Mouse (Mus musculus): ENCODE measurements around the gene Lrrc51.

The Lrrc51 gene

GRCm38 (mm10) chr7:101933751-101934240 is at the start of gene Lrrc51, which contains the start of gene Numa1:
Gene Lrrc51, minus strand, starts transcription at chr7:101933895.
Gene Numa1, plus strand, starts transcription at chr7:101934111.
- in situ Hi-C loops (cut with MboI; ENCODE audit: unreplicated experiment in 2 of 2) = loop anchor here (5.0 kb wide), 2 partner anchors 34 to 36 kb away; no protein-coding TSS in a partner anchor

- in situ Hi-C loops (cut with MboI; ENCODE audit: unreplicated experiment in 2 of 2) = no loop called here
Observed at GRCm38 (mm10) chr7:101982735-101983134, 49.0 kb upstream of the Lrrc51 start.

DNA sequence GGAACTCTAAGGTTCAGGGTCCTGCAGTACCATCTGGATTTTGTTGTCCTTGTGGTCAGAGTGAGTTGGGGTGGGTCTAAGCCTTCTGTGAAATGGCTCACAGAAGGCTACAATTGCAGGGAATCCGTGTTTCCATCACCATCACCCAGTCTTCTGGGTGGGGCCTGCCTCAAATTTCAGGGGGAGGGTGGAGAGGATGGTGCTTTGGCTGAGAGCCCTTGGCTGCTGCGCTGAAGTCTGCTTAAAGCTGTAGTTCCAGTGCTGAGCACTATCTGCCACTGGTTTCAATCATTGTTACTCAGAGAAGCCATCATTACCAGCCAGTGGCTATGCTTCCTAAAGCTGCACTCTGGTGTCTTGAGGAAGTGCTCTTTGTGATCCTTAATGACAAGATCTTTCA is 40.8 kb upstream of the Lrrc51 start:
- in situ Hi-C loops (cut with MboI; ENCODE audit: unreplicated experiment in 2 of 2) = loop anchor here in 1 of 2 experiments (10.0 kb wide), 1 partner anchor 50 kb away; no protein-coding TSS in a partner anchor

- in situ Hi-C loops (cut with MboI; ENCODE audit: unreplicated experiment in 2 of 2) = loop anchor here in 1 of 2 experiments (10.0 kb wide), 1 partner anchor 49 kb away; no protein-coding TSS in a partner anchor
Observed at GRCm38 (mm10) chr7:101973730-101974129, 40.0 kb upstream of the Lrrc51 start.

GRCm38 (mm10) chr7:101971721-101972120 is 38.0 kb upstream of the Lrrc51 start:
- in situ Hi-C loops (cut with MboI; ENCODE audit: unreplicated experiment in 2 of 2) = loop anchor here in 1 of 2 experiments (10.0 kb wide), 1 partner anchor 47 kb away; no protein-coding TSS in a partner anchor

DNA sequence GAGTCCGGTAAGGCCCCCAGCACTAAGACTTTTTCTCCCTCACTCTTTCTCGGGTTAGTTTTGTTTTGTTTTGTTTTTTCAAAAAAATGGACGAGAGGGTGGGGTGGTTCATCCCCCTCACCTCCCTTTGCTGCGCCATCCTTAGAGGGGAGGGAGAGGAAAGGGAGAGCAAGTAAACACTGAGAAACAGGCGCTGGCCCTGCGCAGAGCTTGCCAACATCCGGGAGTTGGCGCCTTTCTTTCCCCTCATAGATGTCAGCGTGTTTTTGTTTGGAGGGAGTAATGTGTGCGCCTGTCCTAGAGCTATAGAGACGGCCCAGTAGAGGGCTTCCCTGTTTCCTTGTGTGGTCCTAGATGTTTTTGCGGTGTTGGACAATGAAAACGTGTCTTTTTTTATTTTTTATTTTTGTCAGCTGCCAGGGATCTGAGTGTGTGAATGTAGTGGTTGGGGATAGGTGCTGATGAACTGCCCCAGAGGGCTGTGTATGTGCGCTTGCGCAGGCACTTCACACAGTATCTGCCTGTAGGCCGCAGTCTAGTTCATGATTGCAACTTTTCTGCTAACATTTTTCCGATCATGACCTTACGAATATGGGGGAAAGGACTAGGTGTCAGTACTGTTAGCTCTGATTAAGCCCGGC is 37.2 kb upstream of the Lrrc51 start:
- in situ Hi-C loops (cut with MboI; ENCODE audit: unreplicated experiment in 2 of 2) = loop anchor here in 1 of 2 experiments (10.0 kb wide), 1 partner anchor 46 kb away; no protein-coding TSS in a partner anchor

DNA sequence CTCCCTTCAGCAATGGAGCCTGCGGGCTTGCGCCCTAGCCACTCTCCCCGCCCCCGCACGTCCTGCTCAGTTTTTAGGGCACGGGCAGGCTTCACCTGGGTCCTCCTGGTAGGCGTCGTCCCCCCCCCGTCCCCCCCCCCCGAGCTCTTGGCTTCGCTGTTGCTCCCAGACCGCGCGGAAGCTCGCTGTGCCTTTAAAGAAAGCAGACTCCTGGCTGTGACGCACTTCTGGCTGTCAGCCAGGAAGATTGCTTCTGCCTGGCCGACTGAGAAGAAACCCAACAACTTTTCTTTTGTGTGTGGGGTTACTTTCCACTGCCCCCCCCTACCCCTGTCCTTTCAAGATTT is 36.7 kb upstream of the Lrrc51 start:
- in situ Hi-C loops (cut with MboI; ENCODE audit: unreplicated experiment in 2 of 2) = loop anchor here in 1 of 2 experiments (10.0 kb wide), 1 partner anchor 46 kb away; no protein-coding TSS in a partner anchor

GRCm38 (mm10) chr7:101969694-101970428 is 36.2 kb upstream of the Lrrc51 start:
- in situ Hi-C loops (cut with MboI; ENCODE audit: unreplicated experiment in 2 of 2) = loop anchor here (5.0 to 10.0 kb wide), 2 partner anchors 38 to 45 kb away; partner anchors contain the start of genes Lrrc51 (in 1 of the 2) and Numa1 (in 1 of the 2)

DNA sequence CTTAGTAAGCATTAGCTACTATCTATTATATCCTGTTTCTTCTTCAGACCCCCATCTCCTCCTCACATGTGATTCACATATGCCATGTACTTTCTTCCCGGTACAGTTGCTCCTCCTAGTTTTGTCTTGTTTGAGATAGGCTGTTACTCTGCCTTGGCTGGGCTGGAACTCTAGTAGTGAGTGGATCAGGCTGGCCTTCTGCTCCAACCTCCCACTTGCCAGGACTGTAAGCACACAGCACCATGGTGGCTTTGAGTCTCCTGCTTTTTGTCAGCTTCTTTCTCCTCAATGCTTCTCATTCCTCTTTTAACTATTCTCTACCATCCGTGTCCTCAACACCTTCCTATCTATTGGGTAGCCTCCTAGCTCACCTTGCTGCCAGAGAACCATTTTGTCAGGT is 35.1 kb upstream of the Lrrc51 start:
- in situ Hi-C loops (cut with MboI; ENCODE audit: unreplicated experiment in 2 of 2) = loop anchor here in 1 of 2 experiments (5.0 kb wide), 1 partner anchor 36 kb away; the partner anchor contains the start of genes Lrrc51 and Numa1

DNA sequence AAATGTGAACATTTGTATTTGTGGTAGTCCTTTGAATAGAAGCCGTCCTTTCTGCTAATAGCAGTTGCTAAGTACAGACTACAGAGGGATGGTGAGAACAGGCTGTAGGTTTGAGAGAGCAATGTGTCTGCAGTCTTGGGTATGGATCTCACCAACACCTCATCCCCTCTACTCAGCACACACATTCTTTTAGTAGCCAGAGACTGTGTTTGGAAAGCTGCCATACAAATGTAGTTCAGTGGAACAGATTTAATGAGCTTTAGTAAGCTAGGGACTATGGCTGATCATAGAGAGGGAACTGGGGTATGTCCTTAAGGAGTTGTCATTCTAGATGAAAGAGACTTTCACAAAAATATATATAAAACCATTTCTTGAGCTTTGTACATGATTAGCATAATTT is 33.6 kb upstream of the Lrrc51 start:
- in situ Hi-C loops (cut with MboI; ENCODE audit: unreplicated experiment in 2 of 2) = loop anchor here in 1 of 2 experiments (5.0 kb wide), 1 partner anchor 35 kb away; the partner anchor contains the start of genes Lrrc51 and Numa1

DNA sequence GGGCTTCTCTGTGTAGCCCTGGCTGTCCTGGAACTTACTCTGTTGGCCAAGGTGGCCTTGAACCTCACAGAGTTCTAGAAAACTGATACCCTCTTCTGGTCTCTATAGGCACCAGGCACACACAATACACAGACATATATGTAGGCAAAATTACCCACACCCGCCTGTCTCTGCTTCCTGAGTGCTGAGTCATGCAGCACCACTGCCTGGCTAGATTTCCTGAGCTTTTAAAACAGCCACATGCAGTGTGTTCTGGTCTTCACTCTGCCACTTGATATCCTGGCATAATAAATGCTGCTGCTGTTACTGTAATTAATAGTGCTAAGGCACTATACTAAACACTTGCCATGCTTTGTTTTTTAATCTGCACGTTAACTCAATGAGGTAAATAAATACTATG is 31.9 kb upstream of the Lrrc51 start:
- in situ Hi-C loops (cut with MboI; ENCODE audit: unreplicated experiment in 2 of 2) = loop anchor here in 1 of 2 experiments (5.0 kb wide), 1 partner anchor 33 kb away; the partner anchor contains the start of genes Lrrc51 and Numa1

DNA sequence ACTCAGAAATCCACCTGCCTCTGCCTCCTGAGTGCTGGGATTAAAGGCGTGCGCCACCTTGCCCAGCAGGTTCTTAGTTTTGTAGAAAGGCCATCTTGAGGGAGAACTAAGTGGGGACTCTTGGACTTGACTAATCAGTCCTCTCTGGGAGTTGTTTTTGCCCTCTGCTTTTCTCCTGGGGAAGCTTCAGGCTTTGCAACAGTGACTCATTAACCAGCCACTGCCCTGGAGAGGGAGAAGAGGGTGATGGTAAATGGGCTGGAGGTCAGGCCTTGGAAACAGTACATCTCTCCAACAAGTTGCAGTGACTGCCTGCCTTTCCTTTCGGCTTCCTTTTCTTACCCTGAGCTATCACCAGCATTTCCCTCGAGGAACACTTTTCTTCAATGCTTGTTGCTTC is 30.9 kb upstream of the Lrrc51 start:
- in situ Hi-C loops (cut with MboI; ENCODE audit: unreplicated experiment in 2 of 2) = no loop called here

DNA sequence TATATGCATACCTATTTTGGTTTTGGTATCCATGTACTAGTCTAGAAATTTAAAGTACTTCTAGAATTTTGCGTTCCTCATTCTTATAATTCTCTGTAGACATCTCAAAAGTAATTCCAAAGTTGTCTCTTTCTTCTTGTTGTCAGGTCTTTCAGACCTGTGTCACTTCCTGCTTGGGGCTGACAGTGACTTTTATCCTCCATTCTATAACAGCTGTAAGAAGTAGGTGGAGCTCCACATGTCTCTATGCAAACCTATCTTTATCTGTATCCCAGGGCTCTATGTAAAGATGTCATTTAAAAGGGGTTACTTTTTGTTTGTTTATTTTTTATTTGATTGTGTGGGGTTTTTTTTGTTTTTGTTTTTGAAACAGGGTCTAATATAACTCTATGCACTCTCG is 29.9 kb upstream of the Lrrc51 start:
- in situ Hi-C loops (cut with MboI; ENCODE audit: unreplicated experiment in 2 of 2) = no loop called here

- in situ Hi-C loops (cut with MboI; ENCODE audit: unreplicated experiment in 2 of 2) = no loop called here
Observed at GRCm38 (mm10) chr7:101962829-101963228, 29.1 kb upstream of the Lrrc51 start.

DNA sequence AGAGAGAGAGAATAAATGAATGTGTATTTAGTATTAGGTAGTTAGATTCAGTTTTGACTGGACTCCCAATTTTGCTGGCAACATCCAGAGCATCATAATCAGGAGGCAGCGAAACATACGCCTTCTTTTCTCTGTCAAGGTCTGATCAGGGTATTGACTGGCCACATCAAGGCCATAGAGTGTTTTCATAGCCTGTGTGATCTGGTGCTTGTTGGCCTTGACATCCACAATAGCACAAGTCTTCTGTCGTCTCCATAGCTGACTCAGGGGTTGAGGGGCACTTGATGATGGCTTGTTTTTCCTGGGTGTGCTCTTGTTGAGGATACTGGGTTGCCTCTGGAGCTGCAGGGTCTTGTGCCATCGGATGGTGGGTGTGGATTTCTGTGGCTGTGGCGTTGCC is 23.2 kb upstream of the Lrrc51 start:
- in situ Hi-C loops (cut with MboI; ENCODE audit: unreplicated experiment in 2 of 2) = no loop called here

- in situ Hi-C loops (cut with MboI; ENCODE audit: unreplicated experiment in 2 of 2) = no loop called here
Observed at GRCm38 (mm10) chr7:101956481-101956880, 22.8 kb upstream of the Lrrc51 start.

GRCm38 (mm10) chr7:101955862-101956261 is 22.2 kb upstream of the Lrrc51 start:
- in situ Hi-C loops (cut with MboI; ENCODE audit: unreplicated experiment in 2 of 2) = no loop called here

- in situ Hi-C loops (cut with MboI; ENCODE audit: unreplicated experiment in 2 of 2) = no loop called here
Observed at GRCm38 (mm10) chr7:101955276-101955675, 21.6 kb upstream of the Lrrc51 start.

DNA sequence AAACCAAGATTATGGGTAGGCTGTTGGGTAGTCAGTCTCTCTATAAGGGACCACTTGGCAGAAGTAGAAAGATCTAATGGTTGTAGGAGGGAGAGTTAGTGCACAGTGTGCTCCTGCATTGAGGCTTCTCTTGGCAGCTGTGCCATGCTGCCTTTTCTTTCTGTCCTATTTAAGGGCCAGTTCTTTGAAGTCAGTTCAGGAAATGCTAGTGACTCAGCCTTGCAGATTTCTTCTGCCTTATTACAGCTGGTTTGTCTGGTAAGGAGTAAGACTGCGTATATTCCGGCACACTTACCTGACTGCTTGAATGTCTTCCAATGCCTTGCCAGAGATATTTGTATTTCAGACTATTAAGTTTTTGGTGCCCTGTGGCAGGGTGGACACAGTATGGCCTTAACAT is 20.5 kb upstream of the Lrrc51 start:
- in situ Hi-C loops (cut with MboI; ENCODE audit: unreplicated experiment in 2 of 2) = no loop called here

DNA sequence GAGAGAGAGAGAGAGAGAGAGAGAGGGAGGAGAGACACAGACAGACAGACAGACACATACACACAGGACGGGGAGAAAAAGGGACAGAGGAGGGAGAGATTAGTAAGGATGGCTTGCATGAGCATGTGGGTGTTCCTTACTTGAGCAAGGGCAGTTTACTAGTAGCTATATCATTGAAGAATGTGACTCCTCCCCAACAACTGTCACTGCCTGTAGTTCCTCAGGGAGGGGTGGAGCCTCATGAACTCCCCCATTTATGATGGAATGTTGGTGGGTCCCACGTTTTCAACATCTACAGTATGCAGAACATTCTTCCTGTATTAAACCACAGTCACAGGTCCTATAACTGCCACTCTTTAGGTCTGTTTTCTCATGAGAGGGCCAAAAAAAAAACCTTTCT is 18.4 kb upstream of the Lrrc51 start:
- in situ Hi-C loops (cut with MboI; ENCODE audit: unreplicated experiment in 2 of 2) = no loop called here

DNA sequence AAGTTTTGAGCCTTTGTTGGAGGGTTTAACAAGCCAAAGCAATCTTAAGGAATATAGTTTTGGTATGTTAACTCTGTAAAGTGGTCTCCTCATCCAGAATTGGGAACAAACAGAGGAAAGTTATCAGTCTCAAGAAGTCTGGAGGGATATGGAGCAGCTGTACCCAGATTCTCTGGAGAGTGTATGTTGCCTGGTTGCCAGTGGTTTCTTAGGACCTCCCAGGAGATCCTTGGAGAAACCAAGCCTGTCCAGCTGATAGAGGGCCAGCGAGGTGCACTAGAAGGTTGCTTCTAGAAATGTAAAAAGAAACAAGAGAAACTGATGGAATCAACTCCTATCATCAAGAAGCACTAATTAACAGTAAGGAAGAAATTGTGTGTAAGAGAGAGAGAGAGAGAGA is 18.0 kb upstream of the Lrrc51 start:
- in situ Hi-C loops (cut with MboI; ENCODE audit: unreplicated experiment in 2 of 2) = no loop called here
